Mouse (Mus musculus) 3134 (cell line): ENCODE data around the gene Gdf2.

ENCODE experiments used
- DNase-seq: peaks from one replicate; pipeline ENCODE4 v3.0.0-alpha.2; 2011; ENCODE audit warnings: low spot score; ENCODE audit not compliant: insufficient read length; ENCODE audit errors: extremely low read depth

Gdf2 gene

DNA sequence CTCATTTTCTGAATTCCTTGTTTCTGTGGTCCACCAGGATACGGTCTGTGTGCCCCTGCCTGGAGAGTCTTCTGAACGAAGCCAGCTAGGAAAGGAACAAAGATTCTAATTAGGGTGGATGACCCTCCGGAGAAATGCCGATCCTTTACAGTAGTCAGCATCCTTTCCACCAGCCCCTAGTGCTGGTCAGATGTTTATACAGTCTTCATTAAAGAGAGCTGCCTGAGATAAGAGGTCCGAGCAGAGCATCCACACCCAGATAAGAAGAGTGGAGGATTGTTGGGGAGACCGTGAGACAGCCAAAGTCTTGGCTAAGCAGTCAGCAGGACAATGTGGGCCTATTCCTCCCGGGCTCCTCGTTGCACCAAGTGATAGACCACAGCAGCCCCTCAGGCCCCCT, at the start of gene Gdf2:
TSS of gene Gdf2 (plus strand) at position 301 of the 400 bp plus-strand sequence.
- no peak for DNase-seq

GRCm38 (mm10) chr14:33891507-33891906, 49.3 kb upstream of the Gdf2 start:
- DNase-seq = no peak

DNA sequence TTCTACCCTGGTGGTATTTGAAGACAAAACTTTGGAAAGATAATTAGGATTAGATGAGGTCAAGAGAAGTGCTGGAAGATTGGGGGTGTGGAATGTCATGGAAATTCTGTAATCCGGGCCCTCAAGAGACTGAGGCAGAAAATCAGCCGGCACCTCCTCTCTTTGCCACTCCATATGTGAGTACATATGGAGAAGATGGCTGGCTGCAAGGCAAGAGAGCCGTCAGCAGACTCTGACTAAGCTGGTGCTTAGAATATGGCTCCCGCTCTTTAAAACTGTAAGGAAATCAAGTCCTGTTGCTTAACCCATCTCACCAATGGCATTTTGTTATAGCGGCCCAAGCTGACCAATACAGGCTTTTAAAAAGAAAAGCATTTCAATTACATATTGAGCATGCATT, 45.1 kb upstream of the Gdf2 start:
- no peak for DNase-seq

DNA sequence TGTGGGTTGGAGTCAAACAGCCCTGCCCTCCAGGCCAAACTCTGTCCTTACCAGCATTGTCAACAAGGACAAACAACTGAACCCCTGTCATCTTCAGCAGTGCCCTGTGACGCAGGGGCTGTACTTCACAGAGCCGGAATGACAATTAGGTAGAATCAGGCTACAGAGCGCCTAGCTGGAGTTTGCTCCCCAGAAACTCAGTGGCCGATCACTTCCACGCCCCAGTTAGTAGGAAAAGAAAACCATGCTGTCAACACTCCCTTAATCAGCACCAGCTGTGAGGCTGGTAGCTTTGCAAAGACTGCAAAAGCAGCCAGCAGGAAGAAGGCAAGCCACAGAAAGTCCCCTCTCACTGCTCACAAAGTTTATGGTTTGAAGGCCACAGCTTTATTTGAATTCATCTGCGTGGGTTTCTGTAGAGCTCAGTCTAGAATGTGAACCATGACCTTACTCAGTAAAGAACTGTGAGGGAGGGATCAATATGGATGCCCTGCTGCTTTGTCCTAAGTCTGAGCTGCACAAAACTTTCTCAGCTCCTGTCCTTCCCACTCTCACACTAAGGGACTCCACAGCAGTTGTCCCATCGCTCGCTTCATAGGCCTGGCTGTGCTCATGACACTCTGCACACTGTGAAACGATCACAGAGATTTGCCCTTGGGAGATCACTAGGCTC, 44.1 kb upstream of the Gdf2 start:
- no peak for DNase-seq

- DNase-seq = no peak
These were observed 38.1 kb upstream of the Gdf2 start for GRCm38 (mm10) chr14:33902783-33903182.

DNA sequence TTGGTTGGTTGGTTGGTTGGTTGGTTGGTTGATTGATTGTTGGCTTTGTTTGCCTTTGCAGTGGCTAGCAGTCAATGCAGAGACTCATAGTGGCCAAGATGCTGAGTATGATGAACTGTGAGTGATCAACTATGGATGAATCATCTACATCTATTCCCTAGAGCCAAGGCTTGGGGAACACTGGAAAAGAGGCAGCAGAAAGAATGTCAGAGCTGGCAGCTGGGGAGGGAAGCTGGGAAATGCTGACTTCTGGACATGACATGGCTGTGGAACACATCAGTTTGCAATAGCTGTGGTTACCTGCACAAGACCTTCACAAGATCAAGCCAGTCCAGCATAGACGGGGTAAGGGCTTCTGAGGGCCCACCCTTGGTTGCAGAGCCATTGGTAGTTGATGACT, 37.6 kb upstream of the Gdf2 start:
- no peak for DNase-seq

DNA sequence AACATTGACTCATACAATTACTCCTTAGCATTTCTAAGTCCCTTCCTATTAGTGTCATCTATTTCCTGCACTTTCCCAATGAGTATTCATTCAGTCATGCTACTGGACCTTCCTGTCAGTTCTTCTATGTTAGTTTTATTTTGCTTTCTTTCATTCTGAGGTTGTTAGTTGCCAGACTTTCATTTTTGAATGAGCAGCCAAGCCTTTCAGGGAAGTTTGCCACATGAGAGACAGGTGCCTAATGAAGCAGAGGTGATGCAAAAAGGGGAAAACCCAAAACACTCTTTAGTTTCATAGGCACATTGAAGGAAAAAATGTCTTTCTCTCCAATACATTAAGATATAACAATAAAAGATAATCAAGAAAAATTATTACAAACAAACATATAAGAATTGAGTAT, 36.0 kb upstream of the Gdf2 start:
- DNase-seq = no peak

- no peak for DNase-seq
These were observed 27.1 kb upstream of the Gdf2 start for GRCm38 (mm10) chr14:33913727-33914126.

DNA sequence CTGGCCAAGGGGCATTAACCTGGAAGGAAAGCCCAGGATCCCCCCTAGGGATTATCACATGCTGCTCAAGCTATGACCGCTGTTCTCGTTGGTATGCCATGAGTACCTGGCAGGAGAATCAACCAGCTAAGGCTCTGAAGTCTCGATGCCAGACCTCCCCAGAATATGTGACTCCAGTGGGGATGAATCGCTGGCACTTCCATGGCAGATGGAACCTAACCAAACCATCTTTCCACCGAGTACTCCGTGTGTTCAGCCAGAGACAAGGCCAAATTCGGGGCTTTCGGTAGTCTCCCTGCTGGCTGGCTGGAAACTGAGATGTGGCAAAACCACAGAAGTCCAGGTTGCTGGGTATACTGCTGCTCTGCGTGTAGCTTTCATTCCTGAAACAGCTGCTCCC, 26.6 kb upstream of the Gdf2 start:
- no peak for DNase-seq

DNA sequence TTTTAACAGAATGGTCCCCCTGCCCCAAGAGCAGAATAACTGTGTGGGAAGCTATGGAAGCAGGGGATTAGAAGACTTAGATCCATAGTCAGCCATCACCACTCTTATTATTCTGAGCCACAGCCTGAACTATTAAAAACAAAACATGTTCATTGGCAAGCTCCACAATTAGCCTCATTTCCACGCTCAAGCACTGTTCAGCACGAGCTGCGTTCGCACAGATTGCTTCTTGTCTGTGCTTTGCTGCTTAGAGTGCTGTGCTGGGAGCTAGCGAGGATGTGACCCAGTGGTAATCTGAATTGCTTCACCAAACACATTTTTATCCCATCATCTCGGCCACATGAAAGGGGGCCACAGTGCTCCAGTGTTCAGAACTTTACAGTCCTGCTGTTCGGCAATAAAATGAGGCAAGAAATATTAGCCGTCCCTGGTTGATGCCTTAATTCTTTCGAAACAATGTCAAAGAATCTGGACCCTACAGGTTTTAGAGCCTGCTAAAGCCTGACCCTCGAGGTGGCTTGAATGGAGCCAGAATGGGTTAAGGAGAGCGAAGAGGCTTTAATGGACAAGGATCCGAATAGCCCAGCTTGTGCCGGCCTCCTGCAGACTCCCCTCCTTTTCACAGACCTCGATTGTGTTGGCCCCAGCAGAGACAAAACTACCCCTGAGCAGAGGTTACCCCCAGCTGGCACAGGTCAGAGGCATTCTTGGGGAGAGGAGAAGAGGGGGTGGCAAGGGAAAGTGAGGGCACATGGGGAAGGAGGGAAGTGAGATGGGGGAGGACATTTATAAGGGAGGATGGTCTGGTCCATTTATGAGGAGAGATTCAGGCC, 19.9 kb upstream of the Gdf2 start:
- DNase-seq = no peak

GRCm38 (mm10) chr14:33922771-33923167, 18.1 kb upstream of the Gdf2 start:
- DNase-seq = no peak

DNA sequence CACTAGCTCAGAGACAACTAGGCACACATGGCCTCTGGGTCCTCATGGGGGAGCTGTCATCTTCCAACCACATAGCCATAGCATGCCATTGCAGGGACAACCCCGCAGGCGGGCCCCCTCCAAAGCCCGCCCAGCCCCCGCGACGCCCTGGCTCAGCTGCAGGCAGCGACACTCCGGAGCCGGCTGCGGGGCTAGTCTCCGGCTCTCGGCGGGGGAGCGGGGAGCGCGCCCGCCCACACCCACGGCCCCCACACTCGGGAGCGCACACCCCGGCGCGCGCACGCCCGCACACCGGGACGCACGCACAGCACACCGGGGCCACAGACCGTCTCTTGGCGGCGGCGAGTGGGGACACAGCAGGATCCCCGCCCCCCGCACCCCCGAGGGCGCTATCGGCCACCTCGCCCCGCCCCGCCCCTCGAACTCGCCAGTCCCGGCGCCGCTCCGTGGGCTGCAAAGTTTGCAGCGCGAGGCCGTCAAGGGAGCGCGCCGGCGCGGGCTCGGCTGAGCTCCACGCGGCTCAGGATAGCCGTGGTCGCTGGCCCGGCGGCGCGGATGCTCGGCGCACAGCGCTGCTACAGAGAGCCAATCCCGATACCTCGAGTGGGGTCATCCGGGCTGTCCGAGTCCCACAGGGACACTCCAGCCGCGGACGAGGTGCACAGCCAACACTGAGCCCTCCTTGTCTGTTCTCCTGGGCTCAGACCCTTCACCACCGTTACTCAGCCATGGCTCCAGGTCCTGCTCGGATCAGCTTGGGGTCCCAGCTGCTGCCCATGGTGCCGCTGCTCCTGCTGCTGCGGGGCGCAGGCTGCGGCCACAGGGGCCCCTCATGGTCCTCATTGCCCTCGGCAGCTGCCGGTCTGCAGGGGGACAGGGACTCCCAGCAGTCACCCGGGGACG, 17.4 kb upstream of the Gdf2 start, which contains the start of gene Gdf10:
TSS of gene Gdf10 (plus strand) at position 420 of the 903 bp plus-strand sequence.
- DNase-seq = no peak

DNA sequence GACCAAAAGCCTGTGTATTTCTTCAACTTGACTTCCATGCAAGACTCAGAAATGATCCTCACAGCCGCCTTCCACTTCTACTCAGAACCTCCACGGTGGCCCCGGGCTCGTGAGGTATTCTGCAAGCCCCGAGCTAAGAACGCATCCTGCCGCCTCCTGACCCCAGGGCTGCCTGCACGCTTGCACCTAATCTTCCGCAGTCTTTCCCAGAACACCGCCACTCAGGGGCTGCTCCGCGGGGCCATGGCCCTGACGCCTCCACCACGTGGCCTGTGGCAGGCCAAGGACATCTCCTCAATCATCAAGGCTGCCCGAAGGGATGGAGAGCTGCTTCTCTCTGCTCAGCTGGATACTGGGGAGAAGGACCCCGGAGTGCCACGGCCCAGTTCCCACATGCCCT, 9.0 kb upstream of the Gdf2 start:
- no peak for DNase-seq

DNA sequence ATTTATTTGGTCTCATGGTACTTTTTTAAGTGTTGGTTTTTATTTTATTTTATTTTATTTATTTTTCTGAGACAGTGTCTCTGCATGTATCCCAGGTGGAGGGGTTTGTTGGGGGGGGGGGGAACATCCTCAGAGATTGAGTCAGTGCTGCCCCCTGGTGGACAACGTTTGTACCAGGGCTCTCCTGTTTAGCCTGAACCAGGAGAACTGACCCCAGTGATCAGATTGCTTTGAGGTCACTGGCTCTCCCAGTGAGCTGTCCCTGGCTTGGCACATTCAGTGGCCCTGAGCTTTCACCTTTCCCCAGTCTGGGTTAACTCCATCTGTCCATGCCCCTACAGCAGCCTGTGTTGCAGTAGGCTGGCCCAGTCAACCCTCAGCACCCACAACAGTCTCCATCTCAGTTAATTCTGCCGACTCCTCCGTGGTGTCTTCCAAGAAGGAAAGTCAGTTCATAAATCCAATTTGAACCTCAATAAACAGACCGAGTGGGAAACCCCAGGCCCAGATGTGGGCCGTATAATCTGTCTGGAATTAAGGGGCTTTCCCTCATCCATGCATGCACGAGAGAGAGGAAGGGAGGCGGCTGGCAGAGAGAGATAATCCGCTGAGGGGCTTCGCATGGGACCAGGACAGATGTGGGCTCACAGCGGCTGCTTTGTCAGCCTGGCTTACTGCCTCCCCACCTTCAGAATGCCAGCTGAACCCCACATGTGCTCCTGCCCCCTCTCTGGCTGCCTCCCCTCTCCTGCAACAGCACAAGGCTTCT, 7.7 kb upstream of the Gdf2 start:
- no peak for DNase-seq

DNA sequence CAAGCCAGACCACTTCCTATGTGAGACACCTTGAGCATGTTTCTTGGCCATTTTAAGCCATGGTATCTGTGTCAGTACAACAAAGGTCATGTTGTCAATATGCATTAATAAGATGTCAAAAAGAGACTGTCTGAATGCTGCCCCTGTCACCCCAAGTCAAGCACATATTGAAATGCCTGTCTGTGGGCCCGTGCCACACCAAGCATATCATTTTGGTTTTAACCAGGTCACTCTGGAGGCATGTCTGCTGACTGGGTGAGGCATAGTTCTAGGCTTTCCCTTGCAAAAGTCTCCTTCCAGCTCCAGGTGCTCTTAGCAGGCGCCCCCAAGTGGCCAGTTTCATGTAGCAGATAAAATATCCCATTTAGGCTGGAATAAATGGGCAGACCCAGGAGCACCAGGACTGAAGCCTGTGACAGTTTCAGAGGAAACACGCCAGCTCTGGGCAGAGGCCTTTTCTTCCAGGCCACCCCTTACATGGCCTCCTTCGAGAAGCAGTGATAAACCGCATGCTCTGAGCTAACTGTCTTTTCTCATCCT, 7.0 kb upstream of the Gdf2 start:
- DNase-seq = no peak

DNA sequence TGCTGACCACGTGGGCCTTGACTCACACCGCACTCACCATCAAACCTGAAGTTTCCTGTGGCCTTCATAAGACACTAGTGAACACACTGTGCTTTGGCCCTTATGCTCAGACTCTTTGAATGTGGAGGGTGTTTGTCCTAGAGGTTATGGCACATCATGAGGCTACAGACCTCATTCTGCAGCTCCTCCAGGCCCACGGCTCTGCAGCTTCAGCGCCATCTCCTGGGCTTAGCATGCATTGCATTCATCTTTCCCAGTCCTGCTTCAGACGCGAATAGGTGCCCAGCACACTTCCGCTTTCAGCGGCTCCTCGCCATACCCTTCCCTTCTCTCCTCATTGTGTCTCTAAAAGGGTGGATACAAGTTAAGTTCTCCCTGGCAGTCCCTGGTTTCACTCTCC, 1.7 kb upstream of the Gdf2 start:
- DNase-seq = no peak

DNA sequence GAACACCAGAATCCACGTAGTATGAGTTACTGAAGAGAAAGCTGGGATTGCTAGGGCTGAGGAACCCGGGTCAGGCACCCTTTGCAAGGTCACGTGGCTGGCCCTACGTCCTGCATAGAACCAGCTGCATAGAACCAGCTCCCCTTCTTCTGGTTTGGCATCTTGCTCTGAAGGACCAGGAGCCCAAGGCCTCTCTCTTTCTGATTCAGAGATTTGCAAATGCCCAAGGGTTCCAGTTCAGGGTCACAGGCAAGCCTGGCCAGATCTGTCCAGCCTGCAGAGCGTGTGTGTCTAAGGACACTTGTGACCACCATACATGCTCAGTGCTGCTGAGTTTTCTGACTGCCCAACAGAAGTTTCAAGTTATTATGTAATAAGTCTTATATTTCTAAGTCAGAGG, 1.4 kb downstream of the Gdf2 start:
- DNase-seq = no peak

DNA sequence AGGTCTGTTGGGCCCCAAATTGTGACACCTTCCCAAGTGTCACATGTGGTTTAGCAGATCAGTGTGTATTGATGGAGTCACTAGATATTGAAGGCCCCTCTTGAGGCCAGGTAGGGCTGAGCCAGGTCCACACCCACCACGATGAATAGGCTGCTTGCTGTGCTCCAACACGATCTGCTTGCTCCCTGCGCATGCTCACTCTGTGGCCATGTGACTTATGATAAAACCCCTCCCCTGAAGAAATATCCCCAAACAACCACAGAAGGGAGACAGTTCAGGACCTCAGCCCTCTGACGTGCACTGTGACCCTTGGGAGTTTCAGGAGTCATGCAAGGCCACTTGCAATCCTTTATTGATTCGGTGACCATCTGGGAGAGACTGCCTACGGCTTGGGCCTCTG, 5.3 kb downstream of the Gdf2 start:
- no peak for DNase-seq

GRCm38 (mm10) chr14:33952233-33952981, 11.6 kb downstream of the Gdf2 start:
- DNase-seq = no peak
